Mouse (Mus musculus): ENCODE data around the gene Eri3. TPM values are rescaled to one million over a fixed set of nuclear protein-coding genes. Genes with fewer than 3 reads are reported as not detected.

Eri3 gene
- 100 to 1,000 TPM; 211 to 231 TPM for total RNA-seq (2021)
- long read RNA-seq, experiment 1, transcript Eri3-201 (9 exons, 1,719 nt): major isoform, 203 of 401 reads
- long read RNA-seq, experiment 1, partial matches to known transcripts: 67 of 401 reads
- long read RNA-seq, experiment 1, other reads (novel, unspliced or antisense): 131 of 401 reads
- long read RNA-seq, experiment 2, transcript Eri3-201 (9 exons, 1,719 nt): major isoform, 140 of 293 reads
- long read RNA-seq, experiment 2, partial matches to known transcripts: 51 of 293 reads
- long read RNA-seq, experiment 2, other reads (novel, unspliced or antisense): 102 of 293 reads

DNA sequence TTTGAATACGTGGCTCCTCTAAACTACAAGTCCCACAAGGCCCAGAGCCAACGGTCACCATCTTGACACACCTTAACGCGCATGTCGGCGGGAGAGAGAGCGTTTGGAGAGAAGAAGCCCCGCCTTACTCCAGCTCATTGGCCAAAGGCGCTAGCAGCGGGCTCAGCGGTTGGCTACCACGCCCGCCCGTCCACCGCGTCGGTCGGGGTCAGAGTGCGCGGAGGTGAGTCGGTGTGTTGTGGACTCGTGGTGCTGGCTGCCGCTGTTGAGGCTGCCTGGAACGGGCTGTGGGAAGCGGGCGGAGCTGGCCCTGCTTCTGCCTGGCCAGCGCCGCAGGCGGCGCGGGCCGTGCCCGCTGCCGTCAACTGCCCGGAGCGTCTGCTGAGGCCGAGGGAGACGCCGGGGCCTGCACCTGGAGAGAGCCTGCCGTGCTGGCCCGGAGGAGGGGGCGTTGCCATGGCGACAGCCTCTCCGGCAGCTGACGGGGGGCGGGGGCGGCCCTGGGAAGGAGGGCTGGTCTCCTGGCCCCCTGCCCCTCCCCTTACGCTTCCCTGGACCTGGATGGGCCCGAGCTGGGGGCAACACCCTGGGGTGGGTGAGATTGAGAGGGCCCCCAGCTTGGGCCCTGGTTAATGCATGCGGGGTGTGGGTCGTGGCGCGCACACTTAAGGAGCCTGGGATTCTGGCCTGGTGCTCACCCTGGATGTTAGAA, at the start of gene Eri3:
TSS of gene Eri3 (plus strand) at position 226 of the 712 bp plus-strand sequence.
- peak; percentile 97 to 99 for DNase-seq (ENCODE audit: low spot score in 2 of 2)

DNA sequence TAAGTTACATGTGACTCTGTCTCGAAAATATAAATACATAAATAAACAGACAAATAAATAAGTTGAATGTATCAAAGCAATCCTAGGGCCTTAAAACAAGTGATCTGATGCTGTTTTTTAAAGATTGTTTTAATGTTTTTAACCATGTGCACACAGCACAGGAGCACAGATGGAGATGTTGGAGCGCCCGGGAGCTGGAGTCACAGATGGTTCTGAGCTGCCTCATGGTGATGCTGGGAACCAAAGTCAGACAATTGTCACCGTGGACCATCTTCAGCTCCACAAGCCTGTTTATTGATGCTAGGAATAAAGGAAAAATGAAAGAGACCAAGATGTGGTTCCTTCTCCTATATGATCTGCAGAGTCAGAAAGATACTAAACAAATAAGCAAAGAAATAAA, 31.9 kb upstream of the Eri3 start:
- DNase-seq (ENCODE audit: low spot score in 2 of 2): no peak

- no peak for DNase-seq (ENCODE audit: low spot score in 2 of 2)
These were observed 28.8 kb upstream of the Eri3 start for GRCm38 (mm10) chr4:117521350-117521749.

DNA sequence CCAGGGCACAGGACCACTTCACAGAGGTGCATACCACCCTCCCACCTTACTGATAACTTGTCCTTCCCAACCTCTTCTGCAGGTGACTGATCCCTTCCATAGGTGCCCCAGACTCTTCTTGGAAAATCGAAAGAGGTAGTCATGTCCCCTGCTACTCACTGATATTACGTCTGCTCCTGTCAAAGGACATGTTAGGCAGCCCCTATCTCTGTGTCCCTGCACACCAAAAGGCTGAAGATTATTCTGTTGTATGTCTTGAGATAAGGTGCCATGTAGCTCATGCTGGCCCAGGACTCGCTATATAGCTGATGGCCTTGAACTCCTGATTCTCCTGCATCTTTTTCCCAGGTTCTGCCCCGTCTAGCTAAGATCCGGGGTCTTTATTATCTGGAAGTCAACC, 24.2 kb upstream of the Eri3 start:
- DNase-seq (ENCODE audit: low spot score in 2 of 2): no peak

GRCm38 (mm10) chr4:117527116-117527899, 22.9 kb upstream of the Eri3 start:
- DNase-seq (ENCODE audit: low spot score in 2 of 2): no peak

DNA sequence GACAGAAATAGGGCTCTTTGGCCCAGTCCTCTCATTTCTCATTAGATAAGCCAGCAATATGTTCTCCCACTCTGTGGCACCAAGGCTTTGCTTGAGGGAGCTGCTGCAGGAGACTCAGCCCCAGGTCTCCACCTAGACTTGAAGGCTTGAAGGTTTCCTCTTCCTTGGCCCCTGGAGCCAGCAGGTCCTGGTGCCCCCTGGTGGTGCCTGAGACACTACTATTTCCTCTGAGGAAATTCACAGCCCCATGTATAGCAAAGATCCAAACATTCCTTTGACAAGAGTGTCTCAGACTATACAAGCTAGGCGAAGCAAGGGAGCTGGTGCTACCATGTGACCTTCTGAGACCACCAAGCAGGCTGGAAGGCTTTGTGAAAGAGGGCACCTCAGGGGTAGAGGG, 22.2 kb upstream of the Eri3 start:
- peak; percentile 17 to 47 for DNase-seq (ENCODE audit: low spot score in 2 of 2)

- no peak for DNase-seq (ENCODE audit: low spot score in 2 of 2)
These were observed 20.3 kb upstream of the Eri3 start for GRCm38 (mm10) chr4:117529843-117530242.

DNA sequence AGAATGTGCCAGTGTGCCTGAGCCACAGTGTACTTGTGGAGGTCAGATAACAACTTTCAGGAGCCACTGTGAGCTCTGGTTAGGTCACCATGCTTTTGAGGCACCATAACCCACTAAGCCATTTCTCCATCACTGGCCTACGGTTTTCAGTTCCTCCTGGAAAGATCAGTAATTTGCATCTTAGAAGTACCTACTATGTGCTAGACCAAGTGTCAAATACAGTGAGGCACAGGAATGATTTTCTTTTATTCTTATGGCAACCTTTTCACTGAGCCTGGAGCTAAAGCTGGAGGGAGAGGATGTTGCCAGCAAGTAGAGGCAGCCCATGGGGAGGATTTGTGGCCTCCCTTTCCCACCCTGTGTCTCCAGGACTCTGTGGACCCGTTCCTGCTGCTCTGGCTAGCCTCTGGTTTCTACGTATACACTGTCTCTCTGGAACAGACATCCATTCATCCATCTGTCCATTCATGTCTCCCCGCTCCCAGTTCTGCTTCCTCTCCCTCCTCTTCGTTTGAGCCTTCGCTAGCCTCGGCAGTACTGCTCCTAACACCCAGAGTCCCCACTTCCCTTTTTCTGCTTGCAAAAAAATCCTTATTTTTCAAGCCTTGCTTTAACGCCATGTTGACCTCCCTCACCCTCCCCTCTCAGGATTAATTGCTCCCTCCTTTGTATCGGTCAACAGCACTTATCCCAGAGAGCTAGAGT, 14.5 kb upstream of the Eri3 start:
- no peak for DNase-seq (ENCODE audit: low spot score in 2 of 2)

GRCm38 (mm10) chr4:117537002-117537401, 13.2 kb upstream of the Eri3 start:
- no peak for DNase-seq (ENCODE audit: low spot score in 2 of 2)

- DNase-seq (ENCODE audit: low spot score in 2 of 2): no peak
These were observed 10.7 kb upstream of the Eri3 start for GRCm38 (mm10) chr4:117539329-117539980.

DNA sequence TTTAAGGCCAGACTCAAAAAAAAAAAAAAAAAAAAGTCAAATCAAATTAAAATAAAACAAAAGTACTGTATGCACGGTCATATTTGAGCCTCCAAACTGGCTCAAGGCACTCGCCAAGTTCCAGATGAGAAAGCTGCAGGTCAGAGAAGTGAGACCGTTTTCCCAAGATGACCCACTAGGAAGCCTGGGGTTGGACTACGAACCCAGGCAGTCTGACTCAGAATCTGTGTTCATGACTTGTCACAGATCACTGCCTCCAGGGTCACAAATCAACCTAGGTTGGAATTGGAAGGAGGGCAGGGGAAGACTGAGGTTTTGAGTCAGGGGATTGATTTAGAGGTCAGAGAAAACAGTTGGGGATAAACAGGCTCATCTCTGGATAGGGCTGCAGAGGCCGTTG, 9.6 kb upstream of the Eri3 start:
- no peak for DNase-seq (ENCODE audit: low spot score in 2 of 2)

DNA sequence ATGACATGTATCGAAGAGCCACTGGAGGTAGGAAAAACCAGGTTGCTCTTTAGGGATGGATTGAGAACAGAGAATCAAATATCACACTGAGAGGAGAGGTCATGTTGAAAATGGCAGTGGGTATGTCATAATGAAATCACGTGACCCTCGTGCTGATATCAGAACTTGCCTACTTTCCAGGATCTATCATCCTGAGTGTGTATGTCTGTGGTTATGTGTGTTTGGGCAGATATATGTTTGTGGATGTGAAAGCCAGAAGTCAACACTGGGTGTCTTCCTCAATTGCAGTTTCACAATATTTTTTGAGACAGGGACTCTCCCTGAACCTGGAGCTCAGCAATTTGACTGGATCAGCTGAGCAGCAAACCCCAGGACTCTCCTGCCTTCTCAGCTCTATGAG, 4.7 kb upstream of the Eri3 start:
- no peak for DNase-seq (ENCODE audit: low spot score in 2 of 2)

- no peak for DNase-seq (ENCODE audit: low spot score in 2 of 2)
These were observed 3.5 kb upstream of the Eri3 start for GRCm38 (mm10) chr4:117546616-117547015.

- no peak for DNase-seq (ENCODE audit: low spot score in 2 of 2)
These were observed 589 bp upstream of the Eri3 start for GRCm38 (mm10) chr4:117549576-117549975.

GRCm38 (mm10) chr4:117551144-117552000, 1.2 kb downstream of the Eri3 start:
- DNase-seq (ENCODE audit: low spot score in 2 of 2): no peak

DNA sequence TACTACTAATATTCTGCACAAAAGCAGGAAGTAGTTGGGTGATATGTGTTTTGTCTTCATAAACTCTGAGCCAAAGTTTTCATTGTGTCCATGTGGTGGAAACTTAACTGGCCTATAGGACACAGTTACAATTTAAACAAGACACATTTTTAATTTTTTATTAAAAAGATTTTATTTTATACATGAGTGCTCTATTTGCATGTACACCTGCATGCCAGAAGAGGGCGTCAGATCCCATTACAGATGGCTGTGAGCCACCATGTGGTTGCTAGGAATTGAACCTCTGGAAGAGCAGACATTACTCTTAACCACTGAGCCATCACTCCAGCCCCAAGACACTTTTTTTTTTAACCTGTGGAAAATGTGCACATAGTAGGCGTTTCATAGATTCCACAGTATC, 5.3 kb downstream of the Eri3 start:
- DNase-seq (ENCODE audit: low spot score in 2 of 2): no peak

- DNase-seq (ENCODE audit: low spot score in 2 of 2): no peak
These were observed 6.2 kb downstream of the Eri3 start for GRCm38 (mm10) chr4:117556372-117556771.

DNA sequence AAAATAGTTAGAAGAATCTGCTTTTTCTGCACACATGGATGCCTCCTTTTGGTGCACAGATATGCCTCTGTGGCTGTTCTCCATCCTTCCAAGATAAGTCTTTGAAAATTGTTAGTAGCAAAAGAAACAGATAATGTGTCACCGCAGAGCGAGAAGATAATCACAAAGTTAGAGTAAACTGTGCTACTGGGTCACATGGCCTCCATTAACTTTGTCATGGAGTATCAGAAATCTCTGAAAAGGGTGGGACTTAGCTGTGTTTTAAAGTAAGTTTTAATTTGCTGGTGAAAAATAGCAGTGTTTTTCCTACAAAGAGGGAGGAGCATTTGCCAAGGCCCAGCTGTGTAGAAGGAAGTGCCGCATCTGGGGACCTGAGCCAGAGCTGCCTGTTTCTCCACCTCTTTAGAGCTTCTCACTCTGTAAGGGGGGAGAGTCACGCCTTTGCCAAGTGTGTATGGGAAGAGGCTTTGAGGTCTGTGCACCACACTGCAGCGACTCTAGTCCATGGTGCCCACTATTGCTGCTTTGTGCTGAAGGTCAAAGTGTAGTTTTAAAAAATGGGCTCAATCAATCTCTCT, 7.0 kb downstream of the Eri3 start:
- DNase-seq (ENCODE audit: low spot score in 2 of 2): no peak

- no peak for DNase-seq (ENCODE audit: low spot score in 2 of 2)
These were observed 13.8 kb downstream of the Eri3 start for GRCm38 (mm10) chr4:117563967-117564366.

- no peak for DNase-seq (ENCODE audit: low spot score in 2 of 2)
These were observed 18.7 kb downstream of the Eri3 start for GRCm38 (mm10) chr4:117568846-117569245.

Measured in left cerebral cortex, adult 18-20 months (tissue).